Mouse (Mus musculus) layer of hippocampus, postnatal 25 days (tissue): ENCODE results near the gene Rnf224. TPM values are rescaled to one million over a fixed set of nuclear protein-coding genes. Genes with fewer than 3 reads are reported as not detected.

Source experiments
- DNase-seq, 2 experiments: peaks; one replicate each; pipeline ENCODE4 v3.0.0; 2022; ENCODE audit warnings: mixed read lengths in 2 of 2, low spot score in 1 of 2; ENCODE audit errors: extremely low spot score in 1 of 2
- total RNA-seq, 2 experiments: library from RNA; stranded (reverse); gene quantifications; 2 replicates each; pipeline ENCODE4 v1.2.3; 2021

The Rnf224 gene
- total RNA-seq, 2 experiments from 2014 or later = not detected

DNA sequence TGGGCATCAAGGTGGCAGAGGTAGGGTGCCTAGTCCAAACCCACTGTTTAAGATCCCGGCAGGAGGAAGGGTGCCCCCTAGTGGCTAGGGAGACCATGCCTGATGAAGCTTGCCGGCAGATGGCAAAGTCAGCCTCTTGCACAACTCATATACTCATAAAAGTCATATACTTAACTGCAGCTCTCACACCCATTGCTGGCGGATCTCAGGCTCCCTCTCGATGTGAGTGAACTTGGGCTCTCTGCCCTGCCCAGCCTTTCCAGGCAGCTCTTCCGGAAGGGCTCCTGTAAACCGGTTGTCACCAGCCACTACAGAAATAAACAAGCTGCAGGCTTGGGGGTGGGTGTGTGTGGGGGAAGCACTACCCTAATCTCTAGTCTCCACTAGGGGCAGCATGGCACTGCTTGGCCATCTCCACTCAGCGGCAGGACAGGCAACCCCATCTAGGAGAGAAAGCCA, 8.1 kb downstream of the Rnf224 start:
- peak; percentile 65 to 88 for DNase-seq

DNA sequence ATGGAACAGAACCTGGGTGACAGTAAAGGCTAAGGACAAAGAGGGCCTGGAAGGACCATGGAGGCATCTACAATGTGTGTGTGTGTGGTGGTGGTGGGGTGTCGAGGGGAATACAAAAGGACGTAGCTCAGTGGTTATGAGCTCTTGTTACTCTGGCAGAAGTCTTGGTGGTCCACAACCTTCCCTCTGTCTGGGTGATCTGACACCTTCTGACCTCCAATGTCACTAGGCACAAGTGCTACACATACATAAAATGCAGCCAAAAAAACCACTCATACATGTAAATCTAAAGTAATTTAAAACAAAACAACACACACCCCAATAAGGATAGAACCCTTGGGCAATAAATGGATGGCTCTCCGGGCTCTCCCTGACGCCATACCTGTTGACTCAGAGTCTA, 9.2 kb downstream of the Rnf224 start:
- no peak for DNase-seq

DNA sequence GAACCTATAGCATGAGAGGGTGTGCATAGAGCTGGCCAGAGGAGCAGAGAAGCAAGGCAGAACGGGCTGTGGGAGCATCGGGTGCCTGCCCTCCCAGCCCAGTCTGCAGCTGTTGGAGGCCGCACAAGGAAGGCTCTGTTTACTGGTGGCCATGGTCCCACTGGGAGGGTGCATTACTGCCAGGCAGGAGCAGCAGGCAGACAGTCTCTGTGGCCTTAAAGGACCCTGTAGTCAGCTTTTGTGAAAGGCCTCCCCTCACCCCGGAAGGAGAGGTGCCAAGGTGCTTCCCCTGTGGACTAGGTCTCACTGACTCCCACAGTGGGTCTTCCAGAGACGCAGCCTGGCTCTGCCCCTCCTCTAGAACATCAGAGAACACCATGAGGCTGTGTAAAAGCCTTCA, 9.7 kb downstream of the Rnf224 start:
- DNase-seq = peak in 1 of 2 experiments; percentile 26

DNA sequence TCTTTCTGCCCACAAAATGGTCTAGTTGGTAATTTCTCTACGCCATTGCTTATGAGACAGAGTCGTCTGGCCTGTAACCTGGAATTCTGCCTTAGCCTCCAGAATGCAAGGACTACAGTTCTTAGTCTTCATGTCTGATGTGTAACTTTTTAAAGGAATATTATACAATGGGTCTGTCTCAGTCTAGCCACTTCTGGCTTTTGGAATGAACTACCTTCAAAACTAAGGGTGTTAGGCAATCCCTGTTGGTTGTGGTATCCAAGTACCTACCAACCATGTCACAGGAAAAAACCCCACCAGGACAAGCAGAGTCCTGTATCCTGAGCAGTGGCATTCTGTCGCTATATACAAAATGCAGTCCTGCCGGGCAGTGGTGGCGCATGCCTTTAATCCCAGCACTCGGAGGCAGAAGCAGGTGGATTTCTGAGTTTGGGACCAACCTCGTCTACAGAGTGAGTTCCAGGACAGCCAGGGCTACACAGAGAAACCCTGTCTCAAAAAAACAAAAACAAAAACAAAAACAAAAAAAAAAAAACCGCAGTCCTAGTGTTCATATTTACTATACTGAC, 10.7 kb downstream of the Rnf224 start:
- no peak for DNase-seq

DNA sequence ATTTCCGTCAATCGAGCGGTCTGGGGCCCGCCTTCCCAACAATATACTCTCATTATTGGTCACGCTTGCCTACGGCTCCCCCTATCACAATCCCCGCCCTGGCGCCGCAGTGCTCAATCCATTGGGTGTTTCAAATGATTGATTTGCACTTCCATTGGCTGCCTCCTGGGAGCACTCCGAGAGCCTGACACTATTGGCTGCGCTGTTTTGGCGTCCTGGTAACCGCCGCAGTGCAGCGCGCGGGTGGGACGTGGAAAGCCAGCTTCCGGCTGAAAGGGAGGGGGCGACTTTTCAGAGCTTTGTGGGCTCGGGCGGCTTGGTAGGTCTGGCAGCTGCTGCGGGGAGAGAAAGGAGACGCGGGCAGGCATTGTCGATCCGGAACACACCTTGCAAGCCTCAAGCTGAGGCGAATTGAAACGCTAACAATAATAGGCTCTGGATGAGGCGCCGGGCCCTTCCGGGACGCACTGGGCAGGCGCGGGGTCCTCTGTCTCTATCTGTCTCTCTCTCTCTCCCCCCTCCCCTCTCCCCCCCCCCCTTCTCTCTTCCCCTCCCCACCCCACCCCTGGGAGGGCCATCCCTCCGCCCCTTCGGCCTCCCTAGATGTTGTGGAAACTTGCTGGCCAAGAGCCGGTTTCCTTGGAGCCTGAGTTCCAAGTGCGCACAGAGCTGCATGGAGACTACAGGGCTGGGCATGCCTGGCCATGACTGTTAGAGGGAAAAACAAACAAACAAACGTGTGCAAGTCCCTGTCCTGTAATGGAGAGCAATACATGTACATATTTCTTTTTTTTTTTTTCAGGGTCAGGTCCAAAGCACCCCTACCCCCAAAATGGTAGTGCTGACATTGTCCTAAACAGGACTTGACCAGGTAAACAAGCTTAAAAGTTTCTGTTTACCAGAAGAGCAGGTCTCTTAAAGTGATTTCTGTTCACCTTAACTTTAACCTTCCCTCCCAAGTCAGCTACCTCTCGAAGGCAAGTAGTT, 11.5 kb downstream of the Rnf224 start:
- peak; percentile 81 to 92 for DNase-seq

DNA sequence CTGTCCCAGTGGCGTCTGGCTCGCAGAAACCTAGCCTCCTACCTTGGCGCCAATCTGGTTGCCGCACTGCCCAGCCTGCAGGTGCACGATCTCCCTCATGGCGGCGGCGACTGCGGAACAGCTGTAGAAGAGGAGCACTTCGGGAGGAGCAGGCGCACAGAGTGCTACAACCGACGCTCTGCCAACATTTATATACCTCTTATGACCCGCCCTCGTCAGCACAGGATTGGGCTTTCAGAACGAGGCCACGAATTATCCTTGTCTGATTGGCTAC, 12.2 kb downstream of the Rnf224 start, which contains the start of gene Tubb4b:
Gene Tubb4b, minus strand, starts transcription at position 211 of the 274 bp plus-strand sequence.
- DNase-seq = peak in 1 of 2 experiments; percentile 81

DNA sequence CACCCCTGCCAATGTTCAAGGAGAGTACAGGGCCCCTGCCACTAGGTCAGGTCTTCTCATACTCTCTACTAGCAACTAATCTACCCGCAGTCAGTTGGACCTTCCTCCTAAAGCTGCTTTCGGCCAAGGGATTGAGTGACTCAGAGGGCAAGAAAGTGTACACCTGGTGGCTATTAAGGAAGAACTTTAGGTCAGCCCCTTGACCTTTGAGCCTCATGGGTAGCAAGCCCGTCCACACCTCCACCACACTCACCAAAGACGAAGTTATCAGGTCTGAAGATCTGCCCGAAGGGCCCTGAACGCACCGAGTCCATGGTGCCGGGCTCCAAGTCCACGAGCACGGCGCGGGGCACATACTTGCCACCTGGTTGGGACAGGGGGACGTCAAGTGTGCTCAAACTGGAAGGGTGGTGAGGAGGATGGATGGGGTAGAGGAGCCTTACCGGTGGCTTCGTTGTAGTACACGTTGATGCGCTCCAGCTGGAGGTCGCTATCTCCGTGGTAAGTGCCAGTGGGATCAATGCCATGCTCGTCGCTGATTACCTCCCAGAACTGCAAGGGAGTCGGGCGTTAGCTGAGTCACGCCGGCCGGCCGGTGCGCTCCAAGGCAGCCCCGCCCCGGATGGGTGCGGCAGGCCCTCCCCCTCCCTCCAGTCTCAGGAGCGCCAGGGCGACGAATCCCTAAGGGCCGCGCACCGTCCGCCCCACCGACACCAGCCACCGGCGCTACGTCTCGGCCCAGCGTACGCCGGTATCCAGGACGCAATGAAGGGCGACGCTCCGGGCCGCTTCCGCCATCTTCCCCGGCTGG, 12.7 kb downstream of the Rnf224 start:
- peak in 1 of 2 experiments; percentile 47 for DNase-seq

DNA sequence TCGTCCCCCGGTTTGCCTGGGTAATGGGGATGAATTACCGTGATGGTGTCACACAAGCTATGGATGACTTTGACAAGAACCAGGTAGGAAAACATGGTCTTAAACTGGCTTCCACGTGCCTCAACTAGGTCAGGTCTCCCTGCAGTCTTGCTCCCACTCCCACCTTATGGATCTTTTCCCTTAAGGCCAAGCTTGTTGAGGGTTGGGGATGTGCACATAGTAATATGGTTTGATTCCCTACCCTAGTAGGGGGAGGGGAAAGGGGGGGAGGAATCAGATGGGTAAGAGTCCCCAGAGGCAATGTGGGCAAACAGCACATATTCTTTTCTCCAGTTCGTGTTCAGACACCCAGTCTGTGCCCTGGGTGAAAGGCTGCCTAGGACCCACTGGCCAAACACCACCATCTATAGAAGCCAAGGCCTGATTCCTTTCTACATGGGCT, 15.2 kb downstream of the Rnf224 start:
- no peak for DNase-seq

DNA sequence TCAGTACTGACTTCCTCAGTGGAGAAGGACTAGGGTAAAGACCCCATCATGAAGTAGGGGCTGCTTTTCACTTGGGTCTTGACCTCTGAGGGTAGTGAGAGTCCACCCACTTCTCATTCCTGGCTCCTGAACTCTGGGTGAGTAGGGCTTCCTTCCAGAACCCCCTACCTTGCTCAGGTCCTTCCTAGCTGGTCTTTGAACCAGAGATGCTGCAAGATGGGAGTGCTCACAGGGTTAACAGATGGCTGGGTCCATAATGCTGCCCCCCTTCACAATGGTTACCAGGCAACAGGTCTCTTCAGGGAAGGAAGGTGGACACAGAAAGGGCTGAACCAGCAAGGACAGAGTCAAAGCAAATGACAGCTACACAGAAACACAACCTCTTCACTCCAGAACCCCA, 18.1 kb downstream of the Rnf224 start, which contains the start of gene Fam166a:
Gene Fam166a, plus strand, starts transcription at position 301 of the 400 bp plus-strand sequence.
- no peak for DNase-seq

DNA sequence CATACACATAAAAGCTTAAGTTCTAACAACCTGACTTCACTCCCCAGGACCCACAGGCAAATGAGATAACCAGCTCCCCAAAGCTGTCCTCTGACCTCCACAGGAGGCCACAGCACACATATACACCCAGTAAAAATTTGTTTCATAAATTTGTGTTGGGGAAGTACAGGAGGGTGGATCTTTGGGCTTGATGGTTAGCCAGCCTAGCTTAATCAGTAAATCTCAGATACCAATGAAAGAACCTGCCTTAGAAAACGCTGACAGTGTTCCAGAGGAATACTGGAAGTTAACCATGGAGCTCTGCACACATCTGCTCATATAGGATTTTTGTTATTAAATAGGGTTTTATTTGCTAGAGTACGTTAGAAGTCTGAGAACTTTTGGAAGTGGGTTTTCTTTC, 18.9 kb downstream of the Rnf224 start:
- no peak for DNase-seq

DNA sequence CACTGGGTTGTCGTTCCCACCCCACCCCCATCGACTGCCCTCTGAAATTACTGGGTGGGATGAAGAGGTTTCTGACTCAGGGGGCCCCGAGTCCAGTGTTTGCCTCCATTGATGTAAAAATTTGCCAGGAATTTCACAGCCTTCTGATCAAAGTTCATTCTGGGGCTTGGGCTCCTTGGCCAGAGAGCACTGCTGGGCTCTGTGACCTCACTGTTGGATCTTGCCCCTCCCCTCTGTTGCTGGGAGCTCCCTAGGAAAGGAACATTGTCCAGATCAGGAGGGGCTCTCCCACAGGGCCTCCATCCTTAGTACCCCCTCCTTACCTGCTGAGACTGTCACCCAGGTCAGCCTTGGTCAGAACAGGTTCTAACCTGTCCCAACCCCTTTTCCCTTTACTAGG, 22.1 kb downstream of the Rnf224 start, which contains the start of gene Stpg3:
Gene Stpg3, minus strand, starts transcription at position 194 of the 400 bp plus-strand sequence.
- no peak for DNase-seq

DNA sequence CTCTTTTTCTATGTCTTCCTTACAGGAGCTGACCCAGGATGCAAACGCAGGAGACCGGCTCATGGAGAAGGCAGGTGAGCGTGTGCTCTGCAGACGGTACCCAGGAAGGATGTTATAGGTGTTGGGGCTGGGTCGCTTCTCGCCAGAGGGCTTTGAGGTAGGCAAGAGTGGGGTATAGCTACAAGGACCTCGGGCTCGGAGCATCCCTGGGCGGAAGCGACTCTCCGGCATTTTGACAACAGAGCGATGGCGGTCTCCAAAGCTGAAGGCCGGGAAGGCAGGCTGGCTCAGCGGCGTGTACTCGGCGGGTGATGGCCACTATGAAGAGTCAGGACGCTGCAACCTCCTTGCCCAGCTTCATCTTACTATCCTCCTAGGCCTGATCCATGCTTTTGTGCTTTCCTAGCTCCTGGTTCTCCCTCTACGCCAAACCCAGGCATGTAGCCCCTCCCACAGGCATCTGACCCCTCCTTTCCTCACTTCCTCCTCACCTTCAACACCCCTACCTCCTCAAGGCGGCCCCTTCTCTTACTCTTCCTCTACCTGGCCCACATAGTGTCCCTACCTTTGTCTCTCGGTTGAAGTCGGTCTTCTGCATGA, 23.2 kb downstream of the Rnf224 start:
- DNase-seq = no peak

DNA sequence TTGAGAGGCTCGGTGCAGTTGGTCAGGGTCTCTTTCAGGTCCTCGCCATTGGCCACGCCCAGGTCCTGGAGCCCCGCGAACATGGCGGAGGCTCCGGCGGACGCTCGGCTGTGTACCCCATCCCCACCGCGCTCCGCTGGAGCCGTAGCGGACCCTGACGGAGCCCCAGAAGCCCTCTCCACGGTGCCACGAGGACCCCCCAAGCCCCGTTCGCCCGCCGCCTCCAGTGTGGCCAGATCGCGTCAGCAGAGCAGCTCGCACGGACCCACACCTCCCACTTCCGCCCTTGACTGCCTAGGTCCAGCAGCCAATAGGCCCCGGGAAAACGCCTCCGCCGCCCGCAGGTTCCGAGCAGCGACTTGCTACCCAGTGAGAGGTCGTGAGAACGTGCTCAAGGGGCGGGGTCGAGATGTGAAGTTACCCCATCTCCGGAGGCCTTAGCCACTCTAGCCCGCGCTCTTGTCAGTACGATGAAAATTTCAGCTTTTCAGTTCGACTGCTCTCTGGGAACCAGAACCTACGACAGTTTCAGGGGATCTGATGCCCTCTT, 25.4 kb downstream of the Rnf224 start, which contains the start of gene Nelfb:
Gene Nelfb, minus strand, starts transcription at position 369 of the 550 bp plus-strand sequence.
- peak; percentile 77 to 84 for DNase-seq

DNA sequence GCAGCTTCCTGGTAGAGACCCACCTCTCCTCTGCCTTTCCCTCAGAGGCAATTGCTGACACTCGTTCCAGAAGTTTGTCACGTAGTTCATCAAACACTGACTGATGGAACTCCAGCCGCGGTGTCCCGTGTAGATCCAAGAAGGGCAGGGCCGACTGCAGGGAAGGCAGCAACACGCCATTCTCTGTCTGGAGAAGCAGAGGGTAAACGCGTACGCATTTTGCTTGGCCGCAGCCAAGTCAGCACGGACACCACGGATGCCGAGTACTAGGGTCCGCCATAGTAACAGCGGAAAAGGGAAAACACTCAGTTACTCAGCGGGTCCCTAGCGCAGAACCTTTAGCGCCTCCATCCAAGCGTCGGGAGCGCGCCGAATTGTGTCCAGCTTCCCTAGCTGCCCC, 25.9 kb downstream of the Rnf224 start:
- peak in 1 of 2 experiments; percentile 16 for DNase-seq

DNA sequence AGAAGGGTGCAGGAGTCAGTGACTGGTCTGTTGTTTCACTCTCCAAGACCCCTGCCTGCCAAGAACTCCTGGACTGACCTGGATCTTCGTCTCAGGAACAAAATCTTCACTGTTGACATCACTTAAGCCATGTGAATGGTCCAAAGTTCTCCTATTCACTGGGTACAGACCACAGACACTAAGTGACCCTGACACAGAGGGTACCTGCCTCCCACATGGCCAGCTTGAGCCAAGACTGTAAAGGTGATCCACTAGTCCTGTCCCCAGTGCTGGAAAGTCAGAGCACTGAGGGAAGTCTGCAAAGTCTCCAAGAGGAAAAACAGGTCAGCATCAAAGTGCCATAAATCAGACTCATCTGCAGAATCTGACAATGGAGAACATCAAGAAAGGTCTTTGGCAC, 29.0 kb downstream of the Rnf224 start:
- no peak for DNase-seq

DNA sequence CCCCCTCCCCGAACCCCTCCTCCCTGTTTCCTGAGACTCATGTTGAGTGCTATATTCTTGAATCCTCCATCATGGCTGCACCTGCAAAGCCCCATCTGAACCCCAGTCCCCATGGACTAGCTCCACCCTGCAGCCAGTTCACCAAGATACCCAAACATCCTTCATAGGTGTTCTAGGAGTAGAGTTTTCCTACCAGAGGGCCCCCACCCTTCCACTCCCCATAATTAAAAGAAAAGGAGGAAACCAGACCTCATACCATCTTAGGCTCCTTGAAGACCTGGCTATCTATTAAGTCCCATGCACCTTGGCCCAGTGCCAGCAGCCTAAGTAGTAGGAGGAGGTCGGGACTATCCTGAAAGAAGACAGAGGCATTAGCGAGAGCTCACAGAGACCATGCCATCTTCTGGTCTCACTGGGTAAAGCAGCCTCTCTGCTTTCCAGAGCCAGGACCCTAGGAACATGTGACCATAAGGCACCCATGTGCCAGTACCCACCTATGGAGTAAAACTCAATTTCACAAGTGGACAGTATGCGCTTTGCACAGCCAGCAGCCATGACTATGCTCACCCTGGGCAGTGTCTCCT, 32.9 kb downstream of the Rnf224 start:
- no peak for DNase-seq

DNA sequence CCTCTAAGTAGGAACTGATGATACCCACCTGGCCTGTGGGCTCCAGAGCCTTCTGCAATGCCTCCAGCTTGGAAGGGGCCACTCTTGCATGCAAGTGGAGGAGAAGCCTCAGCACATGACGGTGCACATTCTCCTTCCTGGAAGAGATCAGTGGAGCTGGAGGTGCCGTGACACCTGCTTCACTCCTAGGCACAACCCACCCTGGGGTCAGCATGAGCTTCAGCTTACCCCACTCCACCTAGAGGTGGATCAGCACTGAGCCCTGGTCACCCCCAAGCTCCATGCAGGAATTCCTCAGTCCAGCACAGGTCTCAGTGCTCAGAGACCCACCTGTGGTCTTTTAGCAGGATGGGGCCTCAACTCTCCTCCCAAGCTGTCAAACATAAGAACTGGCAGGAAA, 36.0 kb downstream of the Rnf224 start:
- no peak for DNase-seq

DNA sequence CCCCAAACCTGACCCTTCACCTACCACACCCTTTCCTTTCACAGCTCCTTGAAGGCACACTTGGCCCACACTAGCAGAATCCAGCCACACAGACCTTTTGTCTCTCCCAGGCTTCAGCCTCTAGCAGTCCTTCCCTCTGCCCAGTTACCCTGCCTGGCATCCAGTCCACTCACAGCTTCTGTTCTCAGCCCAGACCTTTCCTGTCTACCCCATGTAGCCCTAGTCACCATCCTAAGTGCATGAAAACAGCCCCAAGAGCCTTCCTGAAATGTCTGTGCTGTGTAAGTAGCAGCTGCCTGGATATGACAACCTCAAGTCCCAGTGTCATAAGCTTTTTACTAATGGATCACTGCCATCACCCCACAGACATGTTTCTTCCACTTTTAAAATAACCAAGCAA, 38.6 kb downstream of the Rnf224 start:
- no peak for DNase-seq

DNA sequence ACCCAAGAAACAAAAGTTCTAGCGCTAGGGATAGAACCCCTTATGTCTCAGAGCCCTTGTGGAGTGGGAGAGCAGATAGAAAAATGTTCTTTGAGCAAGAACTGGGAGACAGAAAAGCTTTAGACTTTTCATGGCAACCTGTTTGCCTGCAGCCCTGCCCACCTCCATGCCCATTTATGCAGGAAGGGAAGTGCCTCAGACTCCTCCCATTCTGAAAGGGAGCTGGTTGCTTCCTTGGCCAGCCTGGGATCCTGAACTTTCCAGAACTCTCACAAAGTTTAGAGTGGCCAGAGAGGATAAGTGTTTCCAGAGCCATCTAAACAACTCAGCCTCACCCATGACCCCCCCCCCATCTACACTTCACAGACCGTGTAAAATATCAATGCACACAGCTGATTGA, 39.4 kb downstream of the Rnf224 start:
- no peak for DNase-seq
